Mouse (Mus musculus) spleen, adult 18-20 months (tissue): ENCODE results near the gene Rsl1d1.

Source experiments
- DNase-seq, 2 experiments: peaks; one replicate each; pipeline ENCODE4 v3.0.0; 2022; ENCODE audit warnings: mixed read lengths in 2 of 2

Rsl1d1 gene

DNA sequence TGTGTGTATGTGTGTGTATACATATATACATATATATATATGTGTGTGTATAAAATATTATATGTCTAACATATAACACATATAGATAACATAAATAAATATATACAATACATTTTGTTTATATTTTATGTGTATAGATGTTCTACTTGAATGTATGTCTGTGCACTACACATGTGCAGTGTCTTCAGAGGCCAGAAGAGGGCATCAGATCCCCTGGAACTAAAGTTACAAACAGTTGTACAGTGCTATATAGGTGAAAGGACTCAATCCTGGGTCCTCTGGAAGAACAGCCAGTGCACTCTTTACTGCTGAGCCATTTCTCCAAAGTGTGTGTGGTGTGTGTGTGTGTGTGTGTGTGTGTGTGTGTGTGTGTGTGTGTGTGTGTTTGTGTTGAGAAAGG, 48.6 kb downstream of the Rsl1d1 start:
- DNase-seq: no peak

DNA sequence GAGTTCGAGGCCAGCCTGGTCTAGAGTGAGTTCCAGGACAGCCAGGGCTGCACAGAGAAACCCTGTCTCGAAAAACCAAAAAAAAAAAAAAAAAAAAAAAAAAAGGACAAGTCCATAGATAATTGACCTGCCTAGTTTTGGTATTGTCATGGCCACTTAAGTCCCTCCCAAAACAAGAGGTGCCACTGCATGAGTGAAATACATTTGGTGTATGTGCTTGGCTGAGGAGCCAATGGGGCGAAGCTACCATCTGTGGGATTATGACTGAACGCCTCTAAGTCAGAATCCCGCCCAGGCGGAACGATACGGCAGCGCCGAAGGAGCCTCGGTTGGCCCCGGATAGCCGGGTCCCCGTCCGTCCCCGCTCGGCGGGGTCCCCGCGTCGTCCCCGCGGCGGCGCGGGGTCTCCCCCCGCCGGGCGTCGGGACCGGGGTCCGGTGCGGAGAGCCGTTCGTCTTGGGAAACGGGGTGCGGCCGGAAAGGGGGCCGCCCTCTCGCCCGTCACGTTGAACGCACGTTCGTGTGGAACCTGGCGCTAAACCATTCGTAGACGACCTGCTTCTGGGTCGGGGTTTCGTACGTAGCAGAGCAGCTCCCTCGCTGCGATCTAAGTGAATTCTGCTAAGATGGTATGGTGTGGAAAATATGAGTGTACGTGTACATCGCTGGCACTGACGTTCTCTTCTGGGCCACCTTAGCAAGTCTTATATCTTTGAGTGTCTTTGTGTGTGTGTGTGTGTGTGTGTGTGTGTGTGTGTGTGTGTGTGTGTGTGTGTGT, 59.2 kb downstream of the Rsl1d1 start:
- peak; percentile 100 for DNase-seq
